In the genomic region with DNA sequence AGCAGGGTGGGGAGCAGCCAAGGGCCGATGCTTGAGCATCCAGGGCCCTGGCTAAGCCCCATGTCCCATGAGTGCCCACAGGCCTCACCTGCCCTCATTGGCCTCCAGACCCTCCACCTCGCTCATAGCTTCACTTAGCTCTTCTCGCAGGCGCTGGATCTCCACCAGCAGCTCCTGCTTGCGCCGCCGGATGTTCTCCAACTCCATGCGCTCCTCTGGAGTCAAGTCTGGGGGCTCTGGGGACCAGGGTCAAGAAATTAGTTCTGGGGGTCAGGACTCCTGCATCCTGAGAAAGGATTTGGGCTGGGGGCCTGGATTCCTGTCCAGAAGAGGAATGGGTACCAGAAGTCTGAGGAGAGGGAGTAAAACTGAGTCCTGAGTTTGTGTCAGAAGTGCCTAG, we compare ENCODE assay signal across 8 mouse cellular contexts. TPM values are rescaled to one million over a fixed set of nuclear protein-coding genes. Genes with fewer than 3 reads are reported as not detected.
DNase-seq lines count a peak whose midpoint lies in the region; ATAC-seq and TF ChIP-seq lines count a peak whose summit lies in the region.

No protein-coding gene starts in this region.

- peak overlapping the region; percentile 100; the same call in 1 of the 2 replicates for H3K27ac ChIP-seq in kidney, embryonic 16.5 days (ENCODE audit: low read length)
- peak overlapping the region; percentile 44; the same call in 1 of the 2 replicates for H3K27ac ChIP-seq in embryonic facial prominence, embryonic 13.5 days
- H3K27ac ChIP-seq in intestine, embryonic 14.5 days (ENCODE audit: low read depth), result no peak overlapping the region

- peak overlapping the region; percentile 99 for H3K4me3 ChIP-seq in kidney, embryonic 16.5 days (ENCODE audit: low read length)
- H3K4me3 ChIP-seq in embryonic facial prominence, embryonic 13.5 days, result peak overlapping the region; percentile 93
- peak overlapping the region; percentile 95 for H3K4me3 ChIP-seq in intestine, embryonic 14.5 days (ENCODE audit: low read depth, low read length)
- peak overlapping the region; percentile 70 for H3K4me3 ChIP-seq in myocyte

- peaks cover 49% of the 10 kb centered on the region for H3K36me3 ChIP-seq in kidney, embryonic 16.5 days (ENCODE audit: insufficient read depth, low read length)
- peaks cover 50% of the 10 kb centered on the region for H3K36me3 ChIP-seq in embryonic facial prominence, embryonic 13.5 days
- peaks cover 50% of the 10 kb centered on the region for H3K36me3 ChIP-seq in intestine, embryonic 14.5 days (ENCODE audit: control insufficient read depth, insufficient read depth, low read length)
- H3K36me3 ChIP-seq in myocyte (ENCODE audit: control insufficient read depth, insufficient read depth), result peaks cover 25% of the 10 kb centered on the region

- peak overlapping the region; percentile 92 for H3K4me2 ChIP-seq in kidney, embryonic 16.5 days (replicated peaks; ENCODE audit: low read depth, low read length)
- H3K4me2 ChIP-seq in embryonic facial prominence, embryonic 13.5 days, result peak overlapping the region; percentile 88
- H3K4me2 ChIP-seq in intestine, embryonic 14.5 days (ENCODE audit: low read length), result peak overlapping the region; percentile 93
- peak overlapping the region; percentile 87 for H3K4me2 ChIP-seq in myocyte (ENCODE audit: low read depth)

- H3K9ac ChIP-seq in kidney, embryonic 16.5 days (replicated peaks; ENCODE audit: low read length), result peak overlapping the region; percentile 100
- H3K9ac ChIP-seq in embryonic facial prominence, embryonic 13.5 days, result peak overlapping the region; percentile 100
- peak overlapping the region; percentile 100 for H3K9ac ChIP-seq in intestine, embryonic 14.5 days (ENCODE audit: low read length)

- H3K4me1 ChIP-seq in kidney, embryonic 16.5 days (ENCODE audit: insufficient read depth, low read length), result peaks cover 20% of the 10 kb centered on the region
- H3K4me1 ChIP-seq in embryonic facial prominence, embryonic 13.5 days, result peaks cover 33% of the 10 kb centered on the region
- H3K4me1 ChIP-seq in intestine, embryonic 14.5 days (replicated peaks; ENCODE audit: control insufficient read depth, insufficient read depth, low read length), result peaks cover 16% of the 10 kb centered on the region

- H3ac ChIP-seq in myocyte (ENCODE audit: control insufficient read depth, insufficient read length), result peak overlapping the region; percentile 83

- no peak for TF ChIP-seq POLR2A in myocyte (IDR thresholded peaks at IDR 0.05; ENCODE audit: insufficient read length, low read depth)

- no peaks in the 10 kb centered on the region for H3K27me3 ChIP-seq in kidney, embryonic 16.5 days (ENCODE audit: insufficient read depth, low read length)
- no peaks in the 10 kb centered on the region for H3K27me3 ChIP-seq in embryonic facial prominence, embryonic 13.5 days
- no peaks in the 10 kb centered on the region for H3K27me3 ChIP-seq in intestine, embryonic 14.5 days (replicated peaks; ENCODE audit: control insufficient read depth, insufficient read depth, low read length)
- no peaks in the 10 kb centered on the region for H3K27me3 ChIP-seq in myocyte (ENCODE audit: control insufficient read depth, insufficient read depth, insufficient read length)

- no peak for DNase-seq in kidney, postnatal 36 days
- no peak for DNase-seq in intestine, embryonic 14.5 days (ENCODE audit: low spot score)
- no peak for DNase-seq in urinary bladder, postnatal 4 days (ENCODE audit: low spot score in 2 of 2)
- DNase-seq in right cerebral cortex, postnatal 36 days (ENCODE audit: low spot score in 2 of 2), result no peak
- no peak for DNase-seq in thymus, postnatal 10 days (ENCODE audit: low spot score in 2 of 2)

- WGBS in kidney, embryonic 16.5 days, result 75% methylated on average over 8 of the region's 8 CpGs
- 77% methylated on average over 8 of the region's 8 CpGs for WGBS in embryonic facial prominence, embryonic 13.5 days
- WGBS in intestine, embryonic 14.5 days, result 86% methylated on average over 8 of the region's 8 CpGs

- no peaks in the 10 kb centered on the region for H3K9me3 ChIP-seq in kidney, embryonic 16.5 days (ENCODE audit: low read length)
- no peaks in the 10 kb centered on the region for H3K9me3 ChIP-seq in embryonic facial prominence, embryonic 13.5 days
- no peaks in the 10 kb centered on the region for H3K9me3 ChIP-seq in intestine, embryonic 14.5 days (ENCODE audit: control insufficient read depth, low read length)

- ATAC-seq in kidney, embryonic 16.5 days (ENCODE audit: low FRiP score, low TSS enrichment), result no peak
- ATAC-seq in embryonic facial prominence, embryonic 13.5 days (ENCODE audit: insufficient number of reproducible peaks, insufficient read depth, low FRiP score, low TSS enrichment, low read depth), result no peak
- no peak for ATAC-seq in intestine, embryonic 14.5 days (replicated peaks; ENCODE audit: low FRiP score, low TSS enrichment, low read depth)

- H3K79me2 ChIP-seq in myocyte (ENCODE audit: control insufficient read depth, insufficient read depth), result peaks cover 19% of the 10 kb centered on the region

TF ChIP-seq in myocyte, 11 proteins besides CTCF, POLR2A, EP300 and RAD21:
- TF ChIP-seq CEBPB (IDR thresholded peaks at IDR 0.05; ENCODE audit: insufficient read depth, poor library complexity, severe bottlenecking) (no peak), TCF12 (IDR thresholded peaks at IDR 0.05; ENCODE audit: insufficient read depth, poor library complexity, severe bottlenecking) (no peak), MAX (IDR thresholded peaks at IDR 0.05; ENCODE audit: low read depth) (no peak), POLR2AphosphoS2 (IDR thresholded peaks at IDR 0.05; ENCODE audit: insufficient read length, low read depth) (no peak), MYOD1 (IDR thresholded peaks at IDR 0.05; ENCODE audit: control insufficient read depth in 1 of 3, insufficient read length in 2 of 3, low read depth in 2 of 3) (no peak), USF1 (IDR thresholded peaks at IDR 0.05; ENCODE audit: low read depth) (no peak)

RNA-seq across cellular contexts. Expression of a gene that starts 1.5 kb away (rescaled TPM):
- 125 and 126 TPM in 2 replicates for polyA plus RNA-seq in kidney, embryonic 16.5 days (2015; fragmentation: Nextera tagmentation; extraction: Ambion mirVana)
- polyA plus RNA-seq in embryonic facial prominence, embryonic 13.5 days (2015; fragmentation: Nextera tagmentation; extraction: Ambion mirVana), result 133 and 138 TPM in 2 replicates
- polyA plus RNA-seq in intestine, embryonic 14.5 days (2014; fragmentation: Nextera tagmentation; extraction: Ambion mirVana), result 91.9 and 95.5 TPM in 2 replicates
- polyA plus RNA-seq in myocyte (2012; fragmentation: generic; extraction: Trizol), result 145 TPM

RNA-seq across cellular contexts. Expression of a gene that starts 11.7 kb away (rescaled TPM):
- 1.9 TPM in 2 replicates for polyA plus RNA-seq in kidney, embryonic 16.5 days (2015; fragmentation: Nextera tagmentation; extraction: Ambion mirVana)
- 2.2 TPM in 2 replicates for polyA plus RNA-seq in embryonic facial prominence, embryonic 13.5 days (2015; fragmentation: Nextera tagmentation; extraction: Ambion mirVana)
- polyA plus RNA-seq in intestine, embryonic 14.5 days (2014; fragmentation: Nextera tagmentation; extraction: Ambion mirVana), result 1.2 and 1.5 TPM in 2 replicates
- polyA plus RNA-seq in myocyte (2012; fragmentation: generic; extraction: Trizol), result 0.05 TPM

RNA-seq across cellular contexts. Expression of a gene that starts 17.8 kb away (rescaled TPM):
- polyA plus RNA-seq in kidney, embryonic 16.5 days (2015; fragmentation: Nextera tagmentation; extraction: Ambion mirVana), result 87.4 and 87.9 TPM in 2 replicates
- polyA plus RNA-seq in embryonic facial prominence, embryonic 13.5 days (2015; fragmentation: Nextera tagmentation; extraction: Ambion mirVana), result 62.7 and 74.0 TPM in 2 replicates
- polyA plus RNA-seq in intestine, embryonic 14.5 days (2014; fragmentation: Nextera tagmentation; extraction: Ambion mirVana), result 86.9 and 95.1 TPM in 2 replicates
- 36.2 TPM for polyA plus RNA-seq in myocyte (2012; fragmentation: generic; extraction: Trizol)

RNA-seq across cellular contexts. Expression of a gene that starts 28.5 kb away (rescaled TPM):
- polyA plus RNA-seq in kidney, embryonic 16.5 days (2015; fragmentation: Nextera tagmentation; extraction: Ambion mirVana), result 1.9 and 2.5 TPM in 2 replicates
- 7.7 and 8.4 TPM in 2 replicates for polyA plus RNA-seq in embryonic facial prominence, embryonic 13.5 days (2015; fragmentation: Nextera tagmentation; extraction: Ambion mirVana)
- polyA plus RNA-seq in intestine, embryonic 14.5 days (2014; fragmentation: Nextera tagmentation; extraction: Ambion mirVana), result 1.2 and 2.3 TPM in 2 replicates
- polyA plus RNA-seq in myocyte (2012; fragmentation: generic; extraction: Trizol), result 0.47 TPM

RNA-seq across cellular contexts. Expression of a gene that starts 29.4 kb away (rescaled TPM):
- 1.3 and 1.8 TPM in 2 replicates for polyA plus RNA-seq in kidney, embryonic 16.5 days (2015; fragmentation: Nextera tagmentation; extraction: Ambion mirVana)
- polyA plus RNA-seq in embryonic facial prominence, embryonic 13.5 days (2015; fragmentation: Nextera tagmentation; extraction: Ambion mirVana), result 4.1 and 4.2 TPM in 2 replicates
- polyA plus RNA-seq in intestine, embryonic 14.5 days (2014; fragmentation: Nextera tagmentation; extraction: Ambion mirVana), result 1.5 and 1.9 TPM in 2 replicates
- 0.11 TPM for polyA plus RNA-seq in myocyte (2012; fragmentation: generic; extraction: Trizol)
